Mouse (Mus musculus): ENCODE results near the gene Atrx.

The Atrx gene

DNA sequence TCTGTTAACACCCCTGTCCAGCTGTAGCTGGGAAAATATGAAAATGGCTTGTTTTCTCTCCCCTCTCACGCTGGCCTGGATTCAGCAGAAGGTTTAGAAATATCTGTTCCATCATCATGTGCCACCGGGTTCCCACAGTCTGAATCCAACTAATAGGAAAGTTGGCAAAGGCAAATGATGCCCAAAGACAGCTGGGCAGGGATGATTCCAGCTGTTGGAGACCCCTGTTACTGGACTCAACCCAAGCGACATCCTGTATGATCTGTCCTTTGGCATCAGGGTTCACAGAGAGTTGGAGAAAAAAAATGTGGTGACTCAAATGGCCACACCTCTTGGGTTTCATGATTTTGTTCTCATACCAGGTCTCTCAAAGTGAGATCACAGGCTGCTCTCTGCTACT is 161.3 kb downstream of the Atrx start:
- no peak for DNase-seq (ENCODE audit: extremely low read depth, low read depth, low spot score)

DNA sequence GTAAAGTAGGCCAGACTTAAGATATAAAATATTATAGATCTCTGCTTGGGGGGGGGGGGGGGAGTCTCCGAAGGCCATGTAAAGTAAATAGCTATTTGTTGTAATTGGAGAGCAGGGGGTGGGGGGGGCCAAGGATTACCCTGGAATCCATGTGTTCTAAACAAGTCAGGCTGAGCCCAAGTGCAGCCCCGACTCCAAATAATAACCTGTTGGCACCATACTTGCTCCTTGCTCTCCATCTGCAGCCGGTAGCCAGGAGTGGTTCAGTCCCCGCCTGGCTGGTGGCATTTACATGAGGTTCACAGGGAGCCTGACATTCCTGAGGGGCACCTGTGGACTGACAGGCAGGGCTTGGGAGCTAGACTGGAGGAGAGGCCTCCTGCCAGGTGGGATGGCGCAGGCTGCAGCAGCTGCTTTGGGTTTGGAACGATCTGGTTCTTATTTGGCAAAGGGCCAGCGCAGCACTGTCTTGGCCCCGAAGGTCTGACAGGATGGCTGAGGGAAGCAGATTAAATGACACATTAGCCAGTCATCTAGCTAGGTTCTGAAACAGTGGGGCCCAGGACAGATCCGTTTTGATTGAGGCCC is 161.9 kb downstream of the Atrx start:
- DNase-seq (ENCODE audit: extremely low read depth, low read depth, low spot score) = no peak

DNA sequence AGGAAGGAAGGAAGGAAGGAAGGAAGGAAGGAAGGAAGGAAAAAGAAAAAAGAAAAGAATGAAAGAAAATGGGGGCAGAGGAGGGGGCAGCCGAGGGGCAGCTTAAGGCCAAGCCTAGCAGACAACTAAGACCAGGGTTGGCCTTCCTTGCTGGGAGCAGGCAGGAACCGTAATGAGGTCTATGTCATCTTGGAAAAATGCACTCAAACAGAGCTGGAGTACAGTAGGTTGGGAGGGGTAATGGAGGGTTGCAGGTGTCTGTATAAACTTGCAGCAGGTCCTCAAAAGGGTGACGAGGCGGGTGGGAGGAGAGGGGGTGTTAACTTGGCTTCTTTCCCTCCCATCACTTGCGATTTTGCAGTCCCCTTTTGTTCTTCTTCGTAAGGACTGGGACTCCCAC is 163.2 kb downstream of the Atrx start:
- DNase-seq (ENCODE audit: extremely low read depth, low read depth, low spot score) = no peak

DNA sequence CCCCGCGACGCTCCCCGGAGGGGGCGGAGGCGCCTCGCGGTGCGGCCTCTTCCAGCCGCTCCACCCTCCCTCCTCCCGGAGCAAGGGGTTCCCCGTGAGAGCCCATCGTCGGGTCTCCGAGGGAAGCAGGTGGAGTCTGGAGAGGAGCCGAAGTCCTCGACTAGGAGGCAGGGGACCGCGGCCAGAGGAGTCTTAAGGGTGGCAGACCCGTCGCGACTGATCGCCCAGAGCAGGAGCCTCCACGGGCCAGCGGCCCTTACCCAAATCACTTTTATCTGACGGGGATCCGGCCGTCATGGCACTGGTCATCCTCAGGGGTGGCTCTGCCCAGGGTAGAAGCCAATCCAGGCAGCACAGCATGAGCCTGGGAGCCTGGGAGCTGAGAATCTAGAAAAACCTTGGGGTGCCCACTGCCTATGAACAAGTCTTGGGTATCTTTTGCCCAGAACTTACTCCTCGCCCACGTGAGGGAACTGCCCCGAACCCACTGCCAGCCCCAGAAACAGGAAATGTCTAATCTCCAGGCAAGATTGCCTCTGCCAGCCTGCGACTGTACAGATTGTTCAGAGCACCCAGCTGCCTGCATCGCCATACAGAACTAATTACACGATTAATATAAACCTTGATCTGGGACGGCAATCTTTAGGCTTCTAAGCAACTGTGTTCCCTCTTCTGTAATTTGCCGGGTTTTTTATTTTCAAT is 164.0 kb downstream of the Atrx start:
- no peak for DNase-seq (ENCODE audit: extremely low read depth, low read depth, low spot score)

DNA sequence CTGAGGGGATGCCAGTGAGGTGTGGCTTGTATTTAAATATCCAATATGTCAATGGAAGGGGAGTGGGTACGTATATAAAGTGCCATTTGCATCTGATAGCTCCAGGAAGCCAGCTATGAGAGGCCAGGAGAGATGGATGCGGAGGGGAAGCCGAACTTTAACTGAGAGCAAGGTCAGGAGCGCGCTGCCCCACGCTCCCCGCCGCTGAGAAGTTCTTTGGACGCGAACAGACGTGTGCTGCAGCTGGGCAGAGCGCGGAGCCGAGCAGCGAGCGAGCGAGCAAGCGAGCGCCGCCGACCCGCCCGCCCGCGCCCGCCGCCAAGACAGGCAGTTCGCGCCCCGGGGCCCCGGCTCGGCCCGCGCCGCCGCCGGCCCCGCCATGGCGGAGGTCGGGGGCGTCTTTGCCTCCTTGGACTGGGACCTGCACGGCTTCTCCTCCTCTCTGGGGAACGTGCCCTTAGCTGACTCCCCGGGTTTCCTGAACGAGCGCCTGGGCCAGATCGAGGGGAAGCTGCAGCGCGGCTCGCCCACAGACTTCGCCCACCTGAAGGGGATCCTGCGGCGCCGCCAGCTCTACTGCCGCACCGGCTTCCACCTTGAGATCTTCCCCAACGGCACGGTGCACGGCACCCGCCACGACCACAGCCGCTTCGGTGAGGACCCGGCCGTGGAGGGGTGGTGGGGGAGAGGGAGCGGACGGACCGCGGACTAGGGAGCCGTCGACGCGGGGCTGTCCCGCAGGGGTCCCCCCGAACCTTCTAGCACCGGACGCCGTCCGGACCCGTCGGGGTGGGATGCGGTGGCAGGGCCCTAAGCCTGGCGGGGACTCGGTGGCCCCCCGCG is 164.8 kb downstream of the Atrx start, which contains the start of gene Fgf16:
Fgf16 (plus strand) TSS at position 118 of the 843 bp plus-strand sequence.
- DNase-seq (ENCODE audit: extremely low read depth, low read depth, low spot score) = no peak

DNA sequence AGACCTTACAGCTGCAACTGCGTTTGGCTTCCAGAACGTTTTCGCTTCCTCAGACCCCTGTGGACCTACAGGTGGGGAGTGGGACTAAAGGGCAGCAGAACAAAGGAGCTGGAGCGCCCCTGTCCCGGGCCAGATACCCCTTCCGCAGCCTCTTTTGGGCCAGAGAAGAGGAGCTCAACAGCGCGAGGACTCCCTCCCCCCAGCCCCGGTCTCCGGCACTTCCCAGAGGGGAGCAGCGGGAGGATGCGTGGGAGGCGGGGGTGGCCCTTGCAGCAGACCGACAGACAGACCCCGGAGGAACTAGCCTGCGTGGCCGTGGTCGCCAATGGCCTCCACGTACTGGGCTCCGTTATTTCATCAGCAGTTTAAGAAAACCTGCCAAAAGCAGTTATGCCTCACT is 165.6 kb downstream of the Atrx start:
- DNase-seq (ENCODE audit: extremely low read depth, low read depth, low spot score) = no peak

DNA sequence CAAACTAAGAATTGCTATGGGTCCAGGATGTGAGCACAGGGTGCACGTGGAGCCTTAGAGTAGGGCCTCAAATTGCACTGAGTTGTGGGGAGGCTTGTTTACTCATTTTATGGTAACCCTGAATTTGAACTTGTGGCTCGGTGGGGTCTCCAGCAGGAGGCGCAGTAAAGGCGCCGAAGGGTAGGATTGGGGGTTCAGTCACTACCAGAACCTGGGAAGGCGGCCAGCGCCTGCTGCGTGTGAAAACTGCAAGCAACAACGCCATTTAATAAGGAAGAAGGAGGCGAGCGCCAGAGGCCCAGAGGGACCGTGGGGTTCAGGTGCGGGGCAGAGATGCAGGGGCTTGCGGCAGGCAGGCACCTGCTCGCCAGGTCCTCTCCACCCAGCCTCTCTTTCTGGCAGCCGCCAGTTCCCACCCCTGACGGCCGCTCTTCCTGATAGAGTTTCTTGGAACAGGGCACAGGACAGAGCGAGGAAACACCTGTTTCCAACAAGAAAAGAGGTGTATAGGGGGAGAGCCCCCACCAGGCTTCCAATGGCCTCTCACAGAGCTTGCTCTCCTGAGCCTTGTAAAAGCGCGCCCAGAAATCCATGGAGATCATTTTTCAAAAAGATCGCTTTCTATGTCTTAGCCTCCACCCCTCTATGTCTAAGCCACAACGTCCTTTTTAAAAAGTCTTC is 166.2 kb downstream of the Atrx start:
- no peak for DNase-seq (ENCODE audit: extremely low read depth, low read depth, low spot score)

Measured in fat pad, adult 2 months (tissue).